Mouse (Mus musculus): ENCODE data around the gene Acot11. TPM values are rescaled to one million over a fixed set of nuclear protein-coding genes. Genes with fewer than 3 reads are reported as not detected.

Acot11 gene
- 1 to 10 TPM; 3.9 to 4.4 TPM for total RNA-seq (2023)

GRCm38 (mm10) chr4:106804910-106805274, at the start of gene Acot11:
Gene Acot11, minus strand, starts transcription at chr4:106804998.

GRCm38 (mm10) chr4:106733636-106734035, 71.2 kb downstream of the Acot11 start, which contains the start of gene Fam151a:
Gene Fam151a, plus strand, starts transcription at chr4:106733889.

GRCm38 (mm10) chr4:106730814-106731213, 74.0 kb downstream of the Acot11 start, which contains the start of gene Mroh7:
Gene Mroh7, minus strand, starts transcription at chr4:106730925.

Other genes with a start within 250 kb of the Acot11 start
- gene Dhcr24, start 244.0 kb downstream of the Acot11 start, total RNA-seq (2023): 1 to 10 TPM; 3.0 to 3.9 TPM
- not detected for gene Lexm, start 187.8 kb downstream of the Acot11 start, total RNA-seq (2023)
- not detected for gene Ttc22, start 182.6 kb downstream of the Acot11 start, total RNA-seq (2023)
- gene Pars2, start 153.9 kb downstream of the Acot11 start, total RNA-seq (2023): 1 to 10 TPM; 5.3 to 6.8 TPM
- gene Ttc4, start 126.1 kb downstream of the Acot11 start, total RNA-seq (2023): 10 to 100 TPM; 33.9 to 50.5 TPM
- gene Mroh7, start 74.1 kb downstream of the Acot11 start, total RNA-seq (2023): not detected
- not detected for gene Fam151a, start 71.1 kb downstream of the Acot11 start, total RNA-seq (2023)
- 10 to 100 TPM; 32.3 to 39.0 TPM for gene Ssbp3, start 105.7 kb upstream of the Acot11 start, total RNA-seq (2023)